Mouse (Mus musculus): ENCODE measurements around the gene Herc2.
A peak's percentile ranks its signal among the peaks of the same experiment; 100 is the strongest.
"Not testable (repeated sequence)": the region's sequence is repeated elsewhere in the genome, so short reads cannot be mapped to it uniquely, and the experiment has no call there.

The Herc2 gene

DNA sequence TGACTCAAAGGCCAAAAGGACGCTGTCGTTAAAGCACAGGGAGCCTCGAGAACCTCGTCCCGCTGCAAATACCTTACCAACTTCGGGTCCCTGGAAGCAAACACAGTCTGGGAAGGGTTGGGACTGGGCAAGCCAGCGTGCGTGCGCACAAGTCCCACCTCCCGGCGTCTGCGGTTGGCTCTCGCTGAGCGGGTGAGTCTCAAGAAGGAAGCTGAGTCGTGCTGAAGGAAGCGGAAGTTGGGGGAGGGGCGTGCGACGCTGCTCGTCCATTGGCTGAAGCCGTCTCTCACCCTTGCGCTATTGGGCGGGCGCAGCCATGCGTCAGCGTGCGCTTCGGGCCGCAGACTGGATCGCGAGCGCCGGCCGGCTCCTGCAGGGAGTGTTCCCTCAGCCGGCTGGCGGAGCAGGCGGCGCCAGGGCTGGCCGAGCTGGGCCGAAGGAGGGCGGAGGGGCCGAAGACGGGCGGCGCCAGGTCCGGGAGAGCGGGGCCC, at the start of gene Herc2:
Herc2 (plus strand) TSS at position 366 of the 491 bp plus-strand sequence.
- peak; percentile 98 to 99 for DNase-seq (ENCODE audit: low spot score in 2 of 2)

DNA sequence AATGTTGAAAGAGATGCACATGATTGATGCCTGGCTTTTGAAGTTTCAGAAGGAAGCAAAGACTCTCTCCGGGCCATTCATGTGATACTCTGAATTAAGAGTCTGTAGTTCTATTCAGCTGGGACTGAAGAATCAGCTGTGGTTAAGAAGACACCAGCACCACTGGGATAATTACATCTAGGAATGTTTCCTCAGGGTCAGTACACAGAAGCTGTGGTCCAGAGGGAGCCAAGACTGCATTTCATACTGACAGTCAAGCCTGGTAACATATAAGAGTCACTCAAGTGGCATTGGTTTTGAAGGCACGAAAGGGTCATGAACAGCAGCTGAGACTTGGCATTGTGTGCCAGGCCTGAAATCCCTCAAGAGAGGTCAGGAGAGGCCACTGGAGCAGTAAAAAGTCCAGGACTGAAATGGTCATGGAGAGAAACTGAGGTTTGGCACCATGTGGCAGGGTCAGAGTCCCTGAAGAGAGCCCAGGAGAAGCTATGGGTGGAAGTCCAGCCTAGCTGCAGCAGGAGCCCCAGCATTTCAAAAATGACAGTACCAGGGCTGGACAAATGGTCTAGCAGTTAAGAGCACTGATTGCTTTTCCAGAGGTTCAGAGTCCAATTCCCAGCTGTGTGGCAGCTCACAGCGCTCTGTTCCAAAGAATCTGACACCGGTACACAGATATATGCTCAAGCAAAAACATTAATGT, 39.5 kb upstream of the Herc2 start:
- no peak for DNase-seq (ENCODE audit: low spot score in 2 of 2)

DNA sequence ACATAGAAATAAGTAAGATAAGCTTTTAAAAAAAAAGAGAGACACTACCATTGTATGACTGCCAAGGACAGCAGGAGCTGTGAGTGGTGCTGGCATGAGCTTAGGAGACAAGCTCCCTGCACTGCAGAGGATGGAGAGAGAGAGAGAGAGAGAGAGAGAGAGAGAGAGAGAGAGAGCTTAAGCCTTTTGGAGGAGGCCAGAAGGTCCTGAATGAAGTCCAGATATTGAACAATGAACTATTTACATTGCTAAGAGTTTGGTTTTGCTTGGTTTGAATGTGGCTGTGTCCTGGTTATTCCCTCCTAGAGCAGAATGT, 39.0 kb upstream of the Herc2 start:
- DNase-seq (ENCODE audit: low spot score in 2 of 2): no peak

DNA sequence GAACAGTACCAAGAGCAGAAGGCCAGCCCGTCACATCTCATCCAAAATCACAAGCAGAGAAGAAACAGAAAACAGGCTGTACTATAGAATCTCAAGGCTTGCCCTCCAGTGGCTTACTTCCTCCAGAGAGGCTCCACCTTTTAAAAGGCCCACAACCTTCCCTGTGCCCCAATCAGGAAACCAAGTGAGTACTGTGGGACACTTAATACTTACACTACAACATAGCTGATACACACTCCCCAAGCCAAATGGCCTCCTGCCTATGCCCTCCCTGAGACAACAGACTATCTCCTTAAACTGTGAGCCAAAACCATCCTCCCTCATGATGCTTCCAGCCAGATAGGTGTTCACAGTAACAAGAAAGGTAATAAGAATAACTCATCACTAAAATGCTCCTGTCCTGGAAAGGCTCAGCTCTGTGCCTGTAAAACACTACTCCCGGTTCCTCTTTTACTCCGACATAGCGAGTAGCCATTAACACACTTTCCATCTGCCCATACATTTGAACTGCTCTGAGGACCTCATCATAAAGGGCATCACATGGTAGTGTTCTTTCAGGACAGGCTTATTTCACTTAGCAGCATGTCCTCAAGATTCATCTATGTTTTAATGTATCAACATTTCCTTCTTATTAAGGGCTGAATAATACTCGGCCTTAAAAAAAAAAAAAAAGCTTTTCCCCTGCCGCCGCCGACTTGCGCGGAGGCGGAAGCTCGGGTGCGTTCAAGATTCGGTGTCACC, 36.6 kb upstream of the Herc2 start:
- DNase-seq (ENCODE audit: low spot score in 2 of 2): no peak

GRCm38 (mm10) chr7:56014002-56014702, 35.8 kb upstream of the Herc2 start:
- DNase-seq (ENCODE audit: low spot score in 2 of 2): not testable (repeated sequence)

DNA sequence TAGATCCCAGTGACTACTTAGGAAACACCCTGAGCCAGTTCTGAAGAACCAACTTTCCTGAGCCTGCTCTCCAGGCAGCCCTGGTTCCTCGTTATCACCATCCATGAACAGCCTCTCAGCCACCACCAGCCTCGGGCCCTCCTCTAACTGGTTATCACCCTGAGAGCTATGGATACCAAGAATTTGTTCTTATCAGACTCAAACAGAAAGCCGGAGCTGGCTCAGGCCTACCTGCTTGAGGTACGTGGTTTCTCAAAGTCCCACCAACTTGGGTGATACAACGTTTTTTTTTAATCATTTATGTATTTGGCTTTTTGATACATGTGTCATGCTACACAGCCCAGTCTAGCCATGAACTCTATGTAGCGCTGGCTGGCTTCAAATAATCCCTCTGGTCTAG, 34.8 kb upstream of the Herc2 start:
- DNase-seq (ENCODE audit: low spot score in 2 of 2): no peak

GRCm38 (mm10) chr7:56015837-56016236, 34.2 kb upstream of the Herc2 start:
- no peak for DNase-seq (ENCODE audit: low spot score in 2 of 2)

DNA sequence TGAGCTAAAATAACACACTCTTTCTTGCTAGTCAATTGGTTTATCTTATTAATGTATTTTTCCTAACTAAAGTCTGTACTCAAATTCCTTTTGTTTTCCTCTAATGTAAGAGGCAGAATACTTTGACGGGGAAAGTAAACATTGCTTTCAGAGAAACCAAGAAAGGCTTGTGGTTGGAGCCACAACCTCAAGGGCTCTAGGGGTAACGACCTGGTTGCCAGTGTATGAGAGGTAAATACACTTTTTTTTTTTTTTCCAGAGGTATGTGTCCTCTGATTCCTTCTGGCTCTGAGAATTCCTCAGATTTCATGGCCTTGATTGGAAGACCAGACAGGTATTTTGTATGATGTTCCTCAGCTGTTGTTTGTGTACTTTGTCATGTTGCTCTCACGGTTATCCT, 32.2 kb upstream of the Herc2 start:
- no peak for DNase-seq (ENCODE audit: low spot score in 2 of 2)

- no peak for DNase-seq (ENCODE audit: low spot score in 2 of 2)
Measured at GRCm38 (mm10) chr7:56018446-56018971, 31.5 kb upstream of the Herc2 start.

DNA sequence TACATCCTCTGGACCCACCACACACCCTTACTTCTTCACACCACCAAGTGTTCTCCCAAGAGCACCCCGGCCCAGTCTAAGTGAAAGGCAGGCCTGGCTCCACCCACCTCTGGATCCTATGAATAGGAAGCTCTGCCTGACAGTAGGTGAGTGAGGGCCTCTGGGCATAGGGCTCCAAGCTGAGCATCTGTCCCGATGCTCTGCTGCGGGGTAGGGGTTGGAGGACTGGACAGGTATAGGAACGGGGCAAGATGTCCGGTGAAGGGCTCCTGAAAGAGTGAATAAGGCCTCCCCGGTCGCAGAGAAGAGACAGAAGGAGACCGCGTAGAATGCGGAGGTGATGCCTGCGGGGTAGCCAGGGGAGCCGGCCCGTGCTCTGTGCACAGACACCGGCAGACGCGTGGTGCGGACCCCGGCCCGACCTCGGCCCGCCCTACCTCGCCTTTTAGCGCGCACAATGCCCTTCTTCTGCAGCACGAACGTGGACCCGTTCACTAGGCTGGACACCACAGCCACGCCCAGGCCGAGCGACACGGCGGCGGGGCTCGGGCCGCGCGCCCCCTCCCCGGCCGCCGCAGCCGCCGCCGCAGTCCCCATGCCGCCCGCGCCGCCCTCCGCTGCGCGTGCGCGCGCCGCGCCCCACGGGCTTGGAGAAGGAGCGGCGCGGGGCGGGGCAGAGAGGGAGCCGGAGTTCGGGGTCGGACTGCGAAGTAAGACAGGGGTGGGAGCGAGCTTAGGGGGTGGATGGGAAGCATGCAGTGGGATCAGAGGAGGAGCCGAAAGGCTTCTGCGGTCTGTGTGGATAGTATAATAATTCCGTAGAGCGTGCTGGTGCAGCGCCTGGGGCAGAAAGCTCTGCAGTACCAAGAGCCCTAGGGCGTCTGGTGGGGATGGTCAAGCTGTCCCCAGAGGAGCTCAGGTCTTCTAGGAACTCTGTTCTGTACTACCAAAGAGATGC, 30.7 kb upstream of the Herc2 start:
- DNase-seq (ENCODE audit: low spot score in 2 of 2): peak in 1 of 2 experiments; percentile 56

DNA sequence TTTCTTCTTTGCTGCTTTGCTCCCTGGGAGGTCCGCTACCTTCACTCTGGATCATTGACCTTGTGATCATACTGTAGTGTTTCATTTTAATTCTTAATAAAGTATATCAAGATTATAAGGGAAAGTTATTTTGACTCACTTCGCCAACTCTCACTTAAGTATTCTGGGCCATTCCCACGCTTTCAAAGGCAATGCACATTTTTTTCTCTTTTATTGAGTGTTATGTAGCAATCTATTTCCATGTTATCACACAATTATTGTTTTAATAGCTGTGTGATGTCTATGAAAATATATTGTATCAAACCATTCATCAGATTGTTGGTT, 30.1 kb upstream of the Herc2 start, which contains the start of gene Nipa1:
Nipa1 (minus strand) TSS at position 25 of the 324 bp plus-strand sequence.
- DNase-seq (ENCODE audit: low spot score in 2 of 2): no peak

DNA sequence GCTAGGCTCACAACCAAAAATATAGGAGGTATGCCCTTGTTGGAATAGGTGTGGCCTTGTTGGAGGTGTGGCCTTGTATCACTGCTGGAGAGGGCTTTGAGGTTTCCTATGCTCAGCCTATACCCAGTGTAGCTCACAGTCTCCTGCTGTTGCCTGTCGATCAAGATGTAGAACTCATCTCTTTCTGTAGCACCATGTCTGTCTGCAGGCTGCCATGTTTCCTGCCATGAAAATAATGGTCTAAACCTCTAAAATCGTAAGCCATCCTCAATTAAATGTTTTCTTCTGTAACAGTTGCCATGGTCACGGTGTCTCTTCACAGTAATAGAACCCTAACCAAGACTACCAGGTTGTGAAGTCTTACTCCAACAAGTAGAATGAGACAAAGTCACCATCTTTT, 26.4 kb upstream of the Herc2 start:
- DNase-seq (ENCODE audit: low spot score in 2 of 2): no peak

- DNase-seq (ENCODE audit: low spot score in 2 of 2): peak in 1 of 2 experiments; percentile 84
Measured at GRCm38 (mm10) chr7:56042353-56042752, 7.6 kb upstream of the Herc2 start.

GRCm38 (mm10) chr7:56043577-56044266, 6.3 kb upstream of the Herc2 start:
- DNase-seq (ENCODE audit: low spot score in 2 of 2): no peak

- DNase-seq (ENCODE audit: low spot score in 2 of 2): no peak
Measured at GRCm38 (mm10) chr7:56044267-56044629, 5.7 kb upstream of the Herc2 start.

DNA sequence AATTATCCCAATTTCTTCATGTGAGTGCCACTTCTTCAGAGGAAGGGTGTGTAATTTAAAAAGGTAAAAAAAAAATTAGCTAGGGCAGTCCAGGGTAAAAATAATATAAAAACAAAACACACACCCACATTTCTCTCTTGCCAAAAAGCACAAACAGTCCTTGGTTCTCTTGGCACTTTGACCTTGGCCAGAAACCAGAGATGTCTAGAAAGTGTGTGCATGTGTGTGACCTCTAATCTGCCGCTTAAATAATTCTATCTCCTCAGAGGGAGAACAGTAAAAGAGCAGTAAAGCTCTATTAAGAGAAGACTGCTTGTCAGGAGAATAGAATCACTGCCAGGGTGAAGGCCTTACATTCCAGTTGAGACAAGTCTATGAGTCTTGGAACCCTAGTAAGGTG, 2.8 kb upstream of the Herc2 start:
- no peak for DNase-seq (ENCODE audit: low spot score in 2 of 2)

DNA sequence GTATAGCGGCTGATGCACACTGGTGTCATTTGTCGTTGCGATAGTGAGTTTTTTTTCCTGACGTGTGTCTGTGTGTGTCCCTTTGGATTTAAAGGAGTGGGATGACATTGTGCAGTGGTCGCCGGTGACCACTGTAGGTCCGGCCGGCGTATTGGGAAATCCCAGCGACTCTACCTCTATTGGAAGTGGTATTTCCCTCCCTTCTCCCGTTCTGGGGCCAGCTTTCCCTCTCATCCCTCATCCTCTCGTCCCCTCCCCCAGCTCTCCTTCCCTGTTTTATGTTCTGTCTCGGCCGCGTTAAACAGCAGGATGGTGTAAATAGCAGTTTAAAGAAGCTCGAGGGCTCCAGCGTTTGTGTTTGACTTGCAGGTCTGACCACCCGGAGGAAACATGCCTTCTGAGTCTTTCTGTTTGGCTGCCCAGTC, 503 bp downstream of the Herc2 start:
- DNase-seq (ENCODE audit: low spot score in 2 of 2): peak in 1 of 2 experiments; percentile 20

GRCm38 (mm10) chr7:56052996-56053395, 3.0 kb downstream of the Herc2 start:
- DNase-seq (ENCODE audit: low spot score in 2 of 2): no peak

DNA sequence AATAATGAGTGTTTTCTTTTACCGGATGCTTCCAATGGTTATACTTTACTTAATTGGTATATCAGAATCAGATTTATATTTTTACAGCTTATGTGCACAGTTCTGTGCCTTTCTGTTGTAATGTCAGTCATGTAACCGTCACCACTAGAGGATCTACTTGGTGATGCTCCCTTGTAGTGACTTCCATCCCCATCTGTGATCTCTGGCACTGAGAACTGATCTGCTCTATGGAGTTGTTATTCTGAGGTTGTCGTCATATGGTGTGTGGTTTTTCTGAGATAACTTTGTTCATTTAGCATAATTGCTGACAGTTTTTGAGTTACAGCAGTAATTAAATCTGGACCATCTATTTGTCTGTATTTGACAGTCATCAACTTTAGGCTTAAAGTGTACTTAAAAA, 5.3 kb downstream of the Herc2 start:
- DNase-seq (ENCODE audit: low spot score in 2 of 2): no peak

DNA sequence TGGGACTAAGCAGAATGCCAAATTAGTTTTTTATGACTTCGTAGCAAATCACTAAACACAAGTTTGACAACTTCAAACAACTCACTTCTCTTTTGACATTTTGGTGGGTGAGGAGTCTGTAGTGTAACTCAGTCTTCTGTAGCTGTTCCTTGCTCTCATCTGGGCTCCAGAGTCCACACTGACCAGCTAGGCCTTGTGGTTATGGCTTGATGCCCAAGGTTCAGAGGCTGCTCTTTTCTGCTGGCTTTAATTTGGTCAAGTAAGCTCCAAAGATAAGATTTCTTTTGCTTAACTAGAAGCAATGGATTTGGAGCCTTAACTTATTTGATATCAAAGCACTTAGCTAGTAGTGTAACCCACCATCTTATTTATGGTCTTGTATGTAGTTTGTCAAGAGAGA, 14.9 kb downstream of the Herc2 start:
- no peak for DNase-seq (ENCODE audit: low spot score in 2 of 2)

DNA sequence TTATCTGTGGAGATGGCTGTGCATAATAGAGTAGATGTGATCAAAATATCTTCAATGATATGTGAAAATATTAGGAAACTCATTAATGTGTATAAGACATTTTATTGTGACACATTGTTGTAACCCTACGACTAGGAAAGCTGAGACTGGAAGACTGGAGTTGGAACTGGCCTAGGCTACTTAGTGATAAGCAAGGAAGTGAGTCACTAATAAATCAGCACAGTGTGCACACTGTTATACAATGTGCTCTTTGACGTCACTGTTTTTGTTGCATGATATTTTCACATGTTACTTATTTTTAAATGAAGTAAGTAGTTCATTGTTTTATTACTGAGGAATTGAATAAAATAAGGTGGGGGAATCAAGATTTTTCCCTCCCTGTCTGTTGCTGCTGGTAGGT, 16.1 kb downstream of the Herc2 start:
- DNase-seq (ENCODE audit: low spot score in 2 of 2): no peak

All from left cerebral cortex, adult 9 months (tissue).